Mouse (Mus musculus) Patski (cell line): ENCODE data around the gene Prrt1. TPM values are rescaled to one million over a fixed set of nuclear protein-coding genes. Genes with fewer than 3 reads are reported as not detected.
A peak's percentile ranks its signal among the peaks of the same experiment; 100 is the strongest.

Experiments used
- ATAC-seq: fragments of 100-300 bp; one replicate; pipeline ENCODE4 v1.8.0; 2021
- CTCF ChIA-PET: fragments of 350-600 bp; sonication (Branson Sonifier 250); formaldehyde crosslinking; loops from one replicate; lab custom pipeline; 2022; ENCODE audit warnings: inconsistent platforms; lab: Charles Lee
- POLR2A ChIA-PET: fragments of 350-600 bp; sonication (Branson Sonifier 250); formaldehyde crosslinking; loops from one replicate; lab custom pipeline; 2022; ENCODE audit warnings: antibody characterized with exemption, inconsistent platforms; lab: Charles Lee
- DNase-seq: peaks from one replicate; pipeline ENCODE4 v3.0.0-alpha.2; 2011; ENCODE audit warnings: low read depth, low spot score
- H3K27me3 ChIP-seq: fragments of 371-371 bp; one replicate; pipeline ENCODE4 v1.5.1; 2021
- CTCF ChIP-seq: fragments of 100-300 bp; IDR thresholded peaks from one replicate; pipeline ENCODE4 v1.5.1; 2021
- in situ Hi-C: fragments of 300-500 bp; cut with MboI; formaldehyde crosslinking; loops from 3 replicates; pipeline ENCODE4 v1.11.1; 2018; ENCODE audit warnings: low pct_unique_long_range_greater_than_20kb, mixed read lengths
- polyA plus RNA-seq: library from polyadenylated mRNA; unstranded; gene quantifications from one replicate; pipeline ENCODE4 v1.2.3, GENCODE M21; 2021

The Prrt1 gene
- polyA plus RNA-seq, result 6.7 TPM

DNA sequence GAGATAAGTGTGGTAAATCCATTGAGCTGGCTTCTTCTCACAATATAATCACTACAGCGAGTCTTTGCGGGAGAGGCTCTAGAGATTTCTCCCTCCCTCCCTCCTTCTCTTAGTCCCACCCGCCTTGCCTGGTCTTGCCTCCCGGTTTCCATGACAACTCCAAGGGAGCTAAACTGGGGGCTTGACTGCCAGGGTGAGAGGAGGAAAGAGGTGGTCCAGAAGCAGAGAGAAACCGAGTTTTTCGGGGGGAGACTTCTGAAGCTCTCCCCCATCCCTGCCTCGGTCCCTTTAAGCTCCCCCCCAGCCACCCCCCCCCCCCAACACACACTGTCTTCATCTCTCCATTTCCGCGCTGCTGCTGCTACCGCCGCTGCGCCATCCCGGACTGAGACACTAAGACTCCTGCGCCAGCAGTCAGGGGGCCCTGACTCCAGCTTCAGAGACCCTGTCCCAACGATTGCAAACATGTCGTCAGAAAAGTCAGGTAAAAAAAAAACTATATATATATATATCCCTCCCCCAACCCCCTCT is at the start of gene Prrt1:
Gene Prrt1 (plus strand): TSS at position 313 of the 531 bp plus-strand sequence.
- ATAC-seq (no peak), DNase-seq (no peak)
- TF ChIP-seq CTCF, result no peak
- ChIA-PET CTCF (interaction anchor here (1.3 to 1.7 kb wide), 3 partner anchors 11 to 25 kb away, joined by 3 to 4 read pairs (median 4); partner anchors contain the start of genes Agpat1, Fkbpl and Rnf5), POLR2A (no interaction called here)
- in situ Hi-C loops, result loop anchor here (25.0 kb wide), 1 partner anchor 508 kb away; the partner anchor contains the start of genes Apom, Bag6 and D17H6S53E
- H3K27me3 ChIP-seq, result no peaks in the 10 kb centered on the region

DNA sequence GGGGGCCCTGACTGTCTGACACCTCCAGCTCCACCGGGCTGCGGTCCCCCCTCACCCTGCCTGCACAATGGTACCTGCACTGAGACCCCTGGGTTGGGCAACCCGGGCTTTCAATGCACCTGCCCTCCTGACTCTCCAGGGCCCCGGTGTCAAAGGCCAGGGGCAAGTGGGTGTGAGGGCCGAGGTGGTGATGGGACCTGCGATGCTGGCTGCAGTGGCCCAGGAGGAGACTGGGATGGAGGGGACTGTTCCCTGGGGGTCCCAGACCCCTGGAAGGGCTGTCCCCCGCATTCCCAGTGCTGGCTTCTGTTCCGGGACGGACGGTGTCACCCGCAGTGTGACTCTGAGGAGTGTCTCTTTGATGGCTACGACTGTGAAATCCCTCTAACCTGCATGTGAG is 46.8 kb upstream of the Prrt1 start:
- in situ Hi-C loops, result no loop called here
- ATAC-seq (no peak), DNase-seq (no peak)
- ChIA-PET CTCF (interaction anchor here (1.0 kb wide), 1 partner anchor 20 kb away, joined by 3 read pairs; no protein-coding TSS in a partner anchor), POLR2A (interaction anchor here (0.7 kb wide), 1 partner anchor 336 kb away, joined by 3 read pairs; no protein-coding TSS in a partner anchor)
- H3K27me3 ChIP-seq, result no peaks in the 10 kb centered on the region
- TF ChIP-seq CTCF, result no peak

GRCm38 (mm10) chr17:34583397-34583796 is 45.9 kb upstream of the Prrt1 start:
- DNase-seq (no peak), ATAC-seq (no peak)
- ChIA-PET POLR2A (no interaction called here), CTCF (interaction anchor here (1.0 kb wide), 1 partner anchor 21 kb away, joined by 3 read pairs; no protein-coding TSS in a partner anchor)
- H3K27me3 ChIP-seq, result no peaks in the 10 kb centered on the region
- in situ Hi-C loops, result no loop called here
- TF ChIP-seq CTCF, result no peak

- no peak for TF ChIP-seq CTCF
- ChIA-PET POLR2A (no interaction called here), CTCF (no interaction called here)
- no peak for DNase-seq
- no peak for ATAC-seq
- H3K27me3 ChIP-seq, result no peaks in the 10 kb centered on the region
- in situ Hi-C loops, result no loop called here
Observed at GRCm38 (mm10) chr17:34583819-34584218, 45.5 kb upstream of the Prrt1 start.

GRCm38 (mm10) chr17:34585121-34585520 is 44.2 kb upstream of the Prrt1 start:
- ChIA-PET CTCF (interaction anchor here (1.7 kb wide), 1 partner anchor 30 kb away, joined by 5 read pairs; no protein-coding TSS in a partner anchor), POLR2A (interaction anchor here (0.7 kb wide), 1 partner anchor 20 kb away, joined by 9 read pairs; no protein-coding TSS in a partner anchor)
- no peak for TF ChIP-seq CTCF
- in situ Hi-C loops, result no loop called here
- no peaks in the 10 kb centered on the region for H3K27me3 ChIP-seq
- DNase-seq (no peak), ATAC-seq (no peak)

DNA sequence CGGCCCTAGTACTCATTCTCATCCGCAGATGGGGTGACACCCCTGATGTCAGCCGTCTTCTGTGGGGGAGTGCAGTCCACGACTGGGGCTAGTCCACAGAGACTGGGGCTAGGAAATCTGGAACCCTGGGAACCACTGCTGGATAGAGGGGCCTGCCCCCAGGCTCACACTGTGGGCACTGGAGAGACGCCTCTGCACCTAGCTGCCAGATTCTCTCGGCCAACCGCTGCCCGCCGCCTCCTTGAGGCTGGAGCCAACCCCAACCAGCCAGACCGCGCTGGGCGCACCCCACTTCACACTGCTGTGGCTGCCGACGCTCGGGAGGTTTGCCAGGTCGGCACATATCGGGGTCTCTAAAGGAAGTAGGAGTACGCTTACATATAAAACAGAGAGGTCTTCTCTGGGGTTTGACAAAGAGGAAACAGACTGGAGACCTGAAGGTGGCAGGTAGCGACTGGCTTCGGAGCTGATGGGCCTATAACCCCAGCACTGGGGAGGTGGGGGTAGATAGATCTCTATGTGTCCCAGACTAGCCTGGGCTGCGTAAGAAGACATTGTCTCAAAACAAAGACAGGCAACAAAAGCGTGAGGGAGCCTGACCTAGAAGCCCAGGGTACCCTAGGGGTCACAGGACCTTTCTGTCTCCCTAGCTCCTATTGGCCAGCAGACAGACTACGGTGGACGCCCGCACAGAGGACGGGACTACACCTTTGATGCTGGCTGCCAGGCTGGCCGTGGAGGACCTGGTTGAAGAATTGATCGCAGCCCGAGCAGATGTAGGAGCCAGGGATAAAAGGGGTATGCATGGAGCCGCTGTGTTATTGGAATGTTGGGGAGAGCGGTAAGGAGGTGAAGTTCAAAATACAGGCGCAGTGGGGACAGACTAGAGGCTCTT is 43.2 kb upstream of the Prrt1 start:
- in situ Hi-C loops, result no loop called here
- ChIA-PET CTCF (interaction anchor here (1.7 kb wide), 1 partner anchor 31 kb away, joined by 5 read pairs; no protein-coding TSS in a partner anchor), POLR2A (interaction anchor here (0.7 kb wide), 1 partner anchor 56 kb away, joined by 4 read pairs; no protein-coding TSS in a partner anchor)
- DNase-seq (no peak), ATAC-seq (no peak)
- TF ChIP-seq CTCF, result no peak
- no peaks in the 10 kb centered on the region for H3K27me3 ChIP-seq

GRCm38 (mm10) chr17:34586796-34587422 is 42.4 kb upstream of the Prrt1 start:
- ChIA-PET POLR2A (interaction anchor here (0.7 kb wide), 1 partner anchor 55 kb away, joined by 4 read pairs; no protein-coding TSS in a partner anchor), CTCF (no interaction called here)
- ATAC-seq (peak; percentile 60), DNase-seq (no peak)
- no peaks in the 10 kb centered on the region for H3K27me3 ChIP-seq
- in situ Hi-C loops, result no loop called here
- TF ChIP-seq CTCF, result no peak

GRCm38 (mm10) chr17:34587423-34587811 is 41.9 kb upstream of the Prrt1 start:
- no peak for DNase-seq
- ChIA-PET POLR2A (interaction anchor here (1.3 to 1.4 kb wide), 2 partner anchors 11 to 15 kb away, joined by 3 to 6 read pairs; partner anchors contain the start of gene Ager), CTCF (no interaction called here)
- TF ChIP-seq CTCF, result no peak
- peak; percentile 82 for ATAC-seq
- no peaks in the 10 kb centered on the region for H3K27me3 ChIP-seq
- in situ Hi-C loops, result no loop called here

DNA sequence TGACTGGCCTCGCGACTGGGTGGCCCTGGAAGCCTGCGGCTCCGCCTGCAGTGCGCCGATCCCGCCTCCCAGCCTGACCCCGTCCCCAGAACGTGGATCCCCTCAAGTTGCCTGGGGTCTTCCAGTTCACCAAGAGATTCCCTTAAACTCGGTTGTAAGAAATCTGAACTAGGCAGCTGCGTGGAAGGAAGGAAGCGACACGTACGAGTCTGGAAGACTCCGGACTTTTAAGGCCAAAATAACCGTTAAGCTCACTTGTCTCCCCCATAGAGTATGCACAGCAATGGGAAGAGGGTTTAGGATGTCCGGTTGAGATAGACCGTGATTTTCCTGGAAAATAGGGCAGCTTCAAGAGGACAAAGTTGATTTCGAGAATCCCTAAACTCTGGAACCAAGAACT is 41.5 kb upstream of the Prrt1 start:
- TF ChIP-seq CTCF, result no peak
- in situ Hi-C loops, result no loop called here
- ChIA-PET CTCF (no interaction called here), POLR2A (interaction anchor here (1.3 to 1.4 kb wide), 2 partner anchors 10 to 15 kb away, joined by 3 to 6 read pairs; partner anchors contain the start of gene Ager)
- ATAC-seq, result peak; percentile 1
- H3K27me3 ChIP-seq, result no peaks in the 10 kb centered on the region
- DNase-seq, result no peak

DNA sequence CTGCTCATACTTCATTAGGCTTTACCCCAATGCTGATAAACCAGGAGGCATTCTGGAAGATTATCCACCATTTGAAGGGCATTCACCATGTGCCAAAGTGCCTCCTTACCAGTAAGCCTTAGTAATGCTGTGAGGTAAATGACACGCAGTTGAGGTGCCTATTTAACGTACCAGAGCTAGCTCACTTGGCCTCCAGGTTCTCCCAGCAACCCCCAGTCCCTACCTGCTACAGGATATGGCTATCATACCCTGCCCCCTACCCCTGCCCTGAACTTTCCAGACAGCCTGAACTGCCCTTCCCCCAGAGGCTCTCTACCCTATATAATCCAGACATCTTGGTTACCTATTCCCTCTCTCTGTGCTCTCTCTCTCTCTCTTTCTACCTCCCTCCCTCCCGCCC is 40.6 kb upstream of the Prrt1 start:
- in situ Hi-C loops, result no loop called here
- POLR2A ChIA-PET, result interaction anchor here (0.6 to 1.4 kb wide), 3 partner anchors 9 to 16 kb away, joined by 3 to 6 read pairs (median 4); partner anchors contain the start of gene Ager
- CTCF ChIA-PET, result no interaction called here
- ATAC-seq (no peak), DNase-seq (no peak)
- TF ChIP-seq CTCF, result no peak
- H3K27me3 ChIP-seq, result no peaks in the 10 kb centered on the region
